Mouse (Mus musculus) frontal cortex, postnatal 36 days (tissue): ENCODE results near the gene Iars.

ENCODE experiments used
- DNase-seq, 2 experiments: peaks; one replicate each; pipeline ENCODE4 v3.0.0; 2022; ENCODE audit warnings: low spot score in 2 of 2

Gene Iars

GRCm38 (mm10) chr13:49681351-49682232 lies at the start of gene Iars:
Iars (plus strand) TSS chr13:49682100.
- peak; percentile 100 for DNase-seq

- no peak for DNase-seq
Measured at GRCm38 (mm10) chr13:49639965-49640364, 41.9 kb upstream of the Iars start.

GRCm38 (mm10) chr13:49642650-49643049 lies 39.2 kb upstream of the Iars start:
- DNase-seq: no peak

- DNase-seq: no peak
Measured at GRCm38 (mm10) chr13:49643669-49644362, 38.1 kb upstream of the Iars start.

GRCm38 (mm10) chr13:49644731-49645529 lies 37.0 kb upstream of the Iars start:
- DNase-seq: peak; percentile 32

- no peak for DNase-seq
Measured at GRCm38 (mm10) chr13:49646019-49646418, 35.9 kb upstream of the Iars start.

GRCm38 (mm10) chr13:49651136-49651535 lies 30.8 kb upstream of the Iars start:
- no peak for DNase-seq

GRCm38 (mm10) chr13:49651781-49652351 lies 30.0 kb upstream of the Iars start:
- no peak for DNase-seq

GRCm38 (mm10) chr13:49652481-49653179 lies 29.3 kb upstream of the Iars start, which contains the start of the genes Cenpp and Nol8:
Cenpp (minus strand) TSS chr13:49652785.
Nol8 (plus strand) TSS chr13:49653078.
- DNase-seq: peak; percentile 100

- no peak for DNase-seq
Measured at GRCm38 (mm10) chr13:49653180-49653541, 28.7 kb upstream of the Iars start.

GRCm38 (mm10) chr13:49677793-49678192 lies 4.1 kb upstream of the Iars start:
- no peak for DNase-seq

GRCm38 (mm10) chr13:49682233-49682846 lies 440 bp downstream of the Iars start:
- no peak for DNase-seq

GRCm38 (mm10) chr13:49684266-49684665 lies 2.4 kb downstream of the Iars start:
- DNase-seq: no peak

GRCm38 (mm10) chr13:49691056-49691455 lies 9.2 kb downstream of the Iars start:
- DNase-seq: no peak

GRCm38 (mm10) chr13:49703216-49703779 lies 21.4 kb downstream of the Iars start:
- no peak for DNase-seq

- DNase-seq: no peak
Measured at GRCm38 (mm10) chr13:49706032-49706690, 24.3 kb downstream of the Iars start.

GRCm38 (mm10) chr13:49708311-49708710 lies 26.4 kb downstream of the Iars start:
- DNase-seq: no peak

- DNase-seq: no peak
Measured at GRCm38 (mm10) chr13:49712047-49712721, 30.3 kb downstream of the Iars start.

GRCm38 (mm10) chr13:49719310-49719709 lies 37.4 kb downstream of the Iars start:
- DNase-seq: no peak
